Mouse (Mus musculus) thymus, adult 2 months (tissue): ENCODE measurements at regions not wholly inside any gene's neighbourhood (a gene's known extent, or its start where the extent isn't known, plus 50 kb on each side); places are given as distances from the start of the nearest gene placed in this dataset.

ENCODE experiments used
- DNase-seq: peaks from one replicate; pipeline ENCODE4 v3.0.0; 2021
- H3K27ac ChIP-seq: fragments of 200-500 bp; 2 replicates; pipeline ENCODE4 v1.5.1; 2012; ENCODE audit warnings: low read length, control low read depth; ENCODE audit not compliant: control insufficient read depth, insufficient read depth
- H3K27me3 ChIP-seq: fragments of 200-500 bp; 2 replicates; pipeline ENCODE4 v1.6.1; 2012; ENCODE audit warnings: mild to moderate bottlenecking, low read length, moderate library complexity, mixed read lengths; ENCODE audit not compliant: control insufficient read depth, insufficient read depth
- H3K36me3 ChIP-seq: fragments of 200-500 bp; 2 replicates; pipeline ENCODE4 v1.6.1; 2012; ENCODE audit warnings: mild to moderate bottlenecking, low read length, moderate library complexity; ENCODE audit not compliant: control insufficient read depth, insufficient read depth
- H3K4me1 ChIP-seq: fragments of 200-500 bp; replicated peaks from 2 replicates; pipeline ENCODE4 v1.6.1; 2012; ENCODE audit warnings: low read length; ENCODE audit not compliant: control insufficient read depth, insufficient read depth
- H3K4me3 ChIP-seq: fragments of 200-500 bp; 2 replicates; pipeline ENCODE4 v1.5.1; 2012; ENCODE audit warnings: mild to moderate bottlenecking, low read length, control low read depth, moderate library complexity; ENCODE audit not compliant: control insufficient read depth, insufficient read depth
- CTCF ChIP-seq: fragments of 200-500 bp; IDR thresholded peaks from 2 replicates; pipeline ENCODE4 v1.5.1; 2012; ENCODE audit warnings: mild to moderate bottlenecking, control low read depth, low read length, moderate library complexity, borderline replicate concordance; ENCODE audit not compliant: control insufficient read depth, poor library complexity, insufficient read depth; ENCODE audit errors: extremely low read depth
- POLR2A ChIP-seq: fragments of 200-500 bp; IDR thresholded peaks from 2 replicates; pipeline ENCODE4 v1.6.1; 2012; ENCODE audit warnings: mild to moderate bottlenecking, low read length, control low read depth, moderate library complexity; ENCODE audit not compliant: control insufficient read depth, poor library complexity, insufficient read depth; ENCODE audit errors: extremely low read depth
- WGBS: fragments of 180-500 bp; shearing (Covaris S2); methylation state at CpG from one replicate; pipeline ENCODE4 v1.1.7; 2018; 5-methylcytosine and 5-hydroxymethylcytosine counted together

GRCm38 (mm10) chr8:109109390-109109789, 384.4 kb upstream of the Pmfbp1 start:
- Histone ChIP-seq H3K4me1 (no peaks in the 10 kb centered on the region), H3K27ac (no peak overlapping the region), H3K36me3 (no peaks in the 10 kb centered on the region), H3K27me3 (no peaks in the 10 kb centered on the region), H3K4me3 (no peak overlapping the region)
- no peak for DNase-seq
- TF ChIP-seq CTCF (no peak), POLR2A (no peak)
- 87% methylated on average over 4 of the region's 4 CpGs for WGBS

- Histone ChIP-seq H3K27ac (no peak overlapping the region), H3K4me1 (no peaks in the 10 kb centered on the region), H3K36me3 (no peaks in the 10 kb centered on the region), H3K4me3 (no peak overlapping the region), H3K27me3 (no peaks in the 10 kb centered on the region)
- 64% methylated on average over 6 of the region's 6 CpGs for WGBS
- TF ChIP-seq POLR2A (no peak), CTCF (no peak)
- no peak for DNase-seq
Measured at GRCm38 (mm10) chr8:109121776-109122175, 372.1 kb upstream of the Pmfbp1 start.

GRCm38 (mm10) chr8:109142495-109143158, 351.2 kb upstream of the Pmfbp1 start:
- TF ChIP-seq CTCF (no peak), POLR2A (no peak)
- no peaks in the 10 kb centered on the region for H3K27me3 ChIP-seq
- no peak overlapping the region for H3K27ac ChIP-seq
- DNase-seq: no peak
- no peak overlapping the region for H3K4me3 ChIP-seq
- H3K36me3 ChIP-seq: no peaks in the 10 kb centered on the region
- H3K4me1 ChIP-seq: no peaks in the 10 kb centered on the region
- WGBS: 88% methylated on average over 8 of the region's 8 CpGs

- TF ChIP-seq POLR2A (no peak), CTCF (no peak)
- no peak overlapping the region for H3K4me3 ChIP-seq
- 87% methylated on average over 4 of the region's 4 CpGs for WGBS
- H3K4me1 ChIP-seq: no peaks in the 10 kb centered on the region
- H3K27ac ChIP-seq: no peak overlapping the region
- no peaks in the 10 kb centered on the region for H3K36me3 ChIP-seq
- H3K27me3 ChIP-seq: no peaks in the 10 kb centered on the region
- DNase-seq: no peak
Measured at GRCm38 (mm10) chr8:109151711-109152110, 342.1 kb upstream of the Pmfbp1 start.

GRCm38 (mm10) chr8:109155489-109155888, 338.3 kb upstream of the Pmfbp1 start:
- no peaks in the 10 kb centered on the region for H3K4me1 ChIP-seq
- H3K4me3 ChIP-seq: no peak overlapping the region
- WGBS: 92% methylated on average over 11 of the region's 11 CpGs
- no peak overlapping the region for H3K27ac ChIP-seq
- H3K27me3 ChIP-seq: no peaks in the 10 kb centered on the region
- H3K36me3 ChIP-seq: no peaks in the 10 kb centered on the region
- no peak for DNase-seq
- TF ChIP-seq POLR2A: no peak
- TF ChIP-seq CTCF: no peak

- no peak for DNase-seq
- Histone ChIP-seq H3K27ac (no peak overlapping the region), H3K4me3 (no peak overlapping the region), H3K36me3 (no peaks in the 10 kb centered on the region), H3K27me3 (no peaks in the 10 kb centered on the region), H3K4me1 (no peaks in the 10 kb centered on the region)
- TF ChIP-seq POLR2A (no peak), CTCF (no peak)
- WGBS: 95% methylated on average over 8 of the region's 8 CpGs
Measured at GRCm38 (mm10) chr8:109156016-109156415, 337.8 kb upstream of the Pmfbp1 start.

GRCm38 (mm10) chr8:109172701-109173100, 321.1 kb upstream of the Pmfbp1 start:
- 92% methylated on average over 4 of the region's 4 CpGs for WGBS
- H3K27me3 ChIP-seq: no peaks in the 10 kb centered on the region
- no peak overlapping the region for H3K4me3 ChIP-seq
- no peak for DNase-seq
- H3K27ac ChIP-seq: no peak overlapping the region
- no peaks in the 10 kb centered on the region for H3K36me3 ChIP-seq
- H3K4me1 ChIP-seq: no peaks in the 10 kb centered on the region
- TF ChIP-seq CTCF (no peak), POLR2A (no peak)
